Mouse (Mus musculus) MEL (cell line): Measurements from ENCODE around the gene Phlda1. TPM values are rescaled to one million over a fixed set of nuclear protein-coding genes. Genes with fewer than 3 reads are reported as not detected.

Experiments
- DNase-seq: peaks from one replicate; pipeline ENCODE4 v3.0.0; 2011; ENCODE audit warnings: low read depth, low spot score
- H3K27ac ChIP-seq: 2 replicates; pipeline ENCODE4 v1.5.1; 2012; ENCODE audit warnings: low read depth, mild to moderate bottlenecking, control low read depth, low read length, moderate library complexity; ENCODE audit not compliant: control insufficient read depth
- H3K27me3 ChIP-seq, 2 experiments: fragments of 150-350 bp in 1 of 2; sonication (generic) in 1 of 2; 2 replicates each; pipeline ENCODE4 v1.6.1; 2012; ENCODE audit warnings: low read length in 2 of 2, mild to moderate bottlenecking in 2 of 2, improper control_type of control experiment in 1 of 2, moderate library complexity in 1 of 2; ENCODE audit not compliant: insufficient read depth in 2 of 2, control insufficient read depth in 1 of 2
- H3K36me3 ChIP-seq, 2 experiments: 2 replicates each; pipeline ENCODE4 v1.6.1; 2012 to 2014; ENCODE audit warnings: low read length in 2 of 2, improper control_type of control experiment in 1 of 2, inconsistent platforms in 1 of 2, mild to moderate bottlenecking in 1 of 2; ENCODE audit not compliant: insufficient read depth in 2 of 2, control insufficient read depth in 1 of 2
- H3K4me1 ChIP-seq, 2 experiments: fragments of 150-350 bp in 1 of 2; sonication (generic) in 1 of 2; 2 replicates each; pipeline ENCODE4 v1.6.1; 2012; ENCODE audit warnings: low read length in 2 of 2, improper control_type of control experiment in 1 of 2, mild to moderate bottlenecking in 1 of 2; ENCODE audit not compliant: insufficient read depth in 2 of 2, control insufficient read depth in 1 of 2
- H3K4me3 ChIP-seq, 2 experiments: fragments of 150-350 bp in 1 of 2; sonication (generic) in 1 of 2; 2 replicates each; pipeline ENCODE4 v1.5.1; 2012; ENCODE audit warnings: low read depth in 2 of 2, low read length in 2 of 2, mild to moderate bottlenecking in 2 of 2, moderate library complexity in 2 of 2, control low read depth in 1 of 2, improper control_type of control experiment in 1 of 2; ENCODE audit not compliant: control insufficient read depth in 1 of 2, insufficient read depth in 1 of 2
- H3K79me2 ChIP-seq: 2 replicates; pipeline ENCODE4 v1.6.1; 2012; ENCODE audit warnings: mild to moderate bottlenecking, low read length, moderate library complexity; ENCODE audit not compliant: control insufficient read depth, poor library complexity, insufficient read depth
- H3K9ac ChIP-seq: 2 replicates; pipeline ENCODE4 v1.6.1; 2012; ENCODE audit warnings: low read depth, mild to moderate bottlenecking, control low read depth, low read length, moderate library complexity; ENCODE audit not compliant: control insufficient read depth, poor library complexity, severe bottlenecking
- H3K9me3 ChIP-seq: fragments of 150-350 bp; sonication (generic); replicated peaks from 2 replicates; pipeline ENCODE4 v1.6.1; 2012; ENCODE audit warnings: mild to moderate bottlenecking, low read length, improper control_type of control experiment, moderate library complexity; ENCODE audit not compliant: insufficient read depth
- CHD2 ChIP-seq: IDR thresholded peaks from 2 replicates; pipeline ENCODE4 v1.6.1; 2011; ENCODE audit warnings: low read length, improper control_type of control experiment
- E2F4 ChIP-seq: IDR thresholded peaks from 2 replicates; pipeline ENCODE4 v1.6.1; 2011; ENCODE audit warnings: low read depth, low read length, improper control_type of control experiment, borderline replicate concordance
- ELF1 ChIP-seq: IDR thresholded peaks from 2 replicates; pipeline ENCODE4 v1.6.1; 2014; ENCODE audit warnings: low read depth, mild to moderate bottlenecking, inconsistent platforms, low read length, improper control_type of control experiment, moderate library complexity
- ETS1 ChIP-seq: IDR thresholded peaks from 2 replicates; pipeline ENCODE4 v1.6.1; 2012; ENCODE audit warnings: low read depth, mild to moderate bottlenecking, inconsistent platforms, low read length, improper control_type of control experiment, moderate library complexity
- GABPA ChIP-seq: IDR thresholded peaks from 2 replicates; pipeline ENCODE4 v1.6.1; 2012; ENCODE audit warnings: low read depth, mild to moderate bottlenecking, inconsistent platforms, low read length, improper control_type of control experiment, moderate library complexity
- HCFC1 ChIP-seq: IDR thresholded peaks from 2 replicates; pipeline ENCODE4 v1.6.1; 2012; ENCODE audit warnings: low read depth, mild to moderate bottlenecking, inconsistent platforms, low read length, improper control_type of control experiment, moderate library complexity
- JUND ChIP-seq: IDR thresholded peaks from 2 replicates; pipeline ENCODE4 v1.6.1; 2011; ENCODE audit warnings: low read depth, mild to moderate bottlenecking, improper control_type of control experiment, low read length
- KAT2A ChIP-seq: conservative IDR thresholded peaks from 2 replicates; pipeline ENCODE4 v1.6.1; 2012; ENCODE audit warnings: low read depth, low read length, improper control_type of control experiment, inconsistent platforms
- MAFK ChIP-seq: IDR thresholded peaks from 2 replicates; pipeline ENCODE4 v1.6.1; 2011; ENCODE audit warnings: low read depth, mild to moderate bottlenecking, low read length, improper control_type of control experiment, borderline replicate concordance
- MAX ChIP-seq: IDR thresholded peaks from 2 replicates; pipeline ENCODE4 v1.6.1; 2011; ENCODE audit warnings: low read length, improper control_type of control experiment
- MAZ ChIP-seq: IDR thresholded peaks from 2 replicates; pipeline ENCODE4 v1.6.1; 2012; ENCODE audit warnings: low read depth, mild to moderate bottlenecking, inconsistent platforms, low read length, improper control_type of control experiment
- MEF2A ChIP-seq: IDR thresholded peaks from 2 replicates; pipeline ENCODE4 v1.6.1; 2014; ENCODE audit warnings: low read depth, mild to moderate bottlenecking, inconsistent platforms, low read length, improper control_type of control experiment; ENCODE audit not compliant: poor library complexity, insufficient replicate concordance, severe bottlenecking; ENCODE audit errors: extremely low read depth
- MYB ChIP-seq: IDR thresholded peaks from 2 replicates; pipeline ENCODE4 v1.6.1; 2011; ENCODE audit warnings: mild to moderate bottlenecking, low read depth, low read length, improper control_type of control experiment
- NELFE ChIP-seq: IDR thresholded peaks from 2 replicates; pipeline ENCODE4 v1.6.1; 2011; ENCODE audit warnings: low read depth, low read length, improper control_type of control experiment
- NRF1 ChIP-seq: IDR thresholded peaks from 2 replicates; pipeline ENCODE4 v1.6.1; 2014; ENCODE audit warnings: low read depth, mild to moderate bottlenecking, inconsistent platforms, low read length, improper control_type of control experiment, moderate library complexity; ENCODE audit not compliant: poor library complexity, insufficient read depth, severe bottlenecking
- POLR2A ChIP-seq, 2 experiments: IDR thresholded peaks; 2 replicates each; pipeline ENCODE4 v1.6.1; 2011 to 2012; ENCODE audit warnings: low read length in 2 of 2, mild to moderate bottlenecking in 2 of 2, control low read depth in 1 of 2, improper control_type of control experiment in 1 of 2, low read depth in 1 of 2, moderate library complexity in 1 of 2; ENCODE audit not compliant: control insufficient read depth in 1 of 2, insufficient read depth in 1 of 2, poor library complexity in 1 of 2
- POLR2AphosphoS2 ChIP-seq: IDR thresholded peaks from 2 replicates; pipeline ENCODE4 v1.6.1; 2011; ENCODE audit warnings: low read length, improper control_type of control experiment
- RAD21 ChIP-seq: IDR thresholded peaks from 2 replicates; pipeline ENCODE4 v1.6.1; 2011; ENCODE audit warnings: mild to moderate bottlenecking, low read depth, low read length, improper control_type of control experiment
- SIN3A ChIP-seq: IDR thresholded peaks from 2 replicates; pipeline ENCODE4 v1.6.1; 2012; ENCODE audit warnings: low read length, improper control_type of control experiment, inconsistent platforms
- SMC3 ChIP-seq: IDR thresholded peaks from 2 replicates; pipeline ENCODE4 v1.6.1; 2011; ENCODE audit warnings: low read depth, low read length, improper control_type of control experiment
- TBP ChIP-seq: IDR thresholded peaks from 2 replicates; pipeline ENCODE4 v1.8.0; 2011; ENCODE audit warnings: low read depth, low read length, improper control_type of control experiment
- TCF12 ChIP-seq: IDR thresholded peaks from 2 replicates; pipeline ENCODE4 v1.6.1; 2014; ENCODE audit warnings: low read depth, mild to moderate bottlenecking, inconsistent platforms, low read length, improper control_type of control experiment, moderate library complexity
- USF2 ChIP-seq, 2 experiments: IDR thresholded peaks; 2 replicates each; pipeline ENCODE4 v1.6.1; 2011 to 2012; ENCODE audit warnings: improper control_type of control experiment in 2 of 2, low read length in 2 of 2, borderline replicate concordance in 1 of 2, inconsistent platforms in 1 of 2, low read depth in 1 of 2, mild to moderate bottlenecking in 1 of 2; ENCODE audit not compliant: insufficient read depth in 1 of 2
- ZC3H11A ChIP-seq: IDR thresholded peaks from 2 replicates; pipeline ENCODE4 v1.6.1; 2012; ENCODE audit warnings: low read depth, mild to moderate bottlenecking, inconsistent platforms, low read length, improper control_type of control experiment
- ZKSCAN1 ChIP-seq: IDR thresholded peaks from 2 replicates; pipeline ENCODE4 v1.6.1; 2012; ENCODE audit warnings: low read depth, mild to moderate bottlenecking, inconsistent platforms, low read length, improper control_type of control experiment, moderate library complexity
- ZMIZ1 ChIP-seq: IDR thresholded peaks from 2 replicates; pipeline ENCODE4 v1.6.1; 2012; ENCODE audit warnings: low read depth, mild to moderate bottlenecking, inconsistent platforms, low read length, improper control_type of control experiment, moderate library complexity
- ZNF384 ChIP-seq: IDR thresholded peaks from 2 replicates; pipeline ENCODE4 v1.6.1; 2012; ENCODE audit warnings: low read depth, mild to moderate bottlenecking, inconsistent platforms, low read length, improper control_type of control experiment
- polyA plus RNA-seq, 2 experiments: library from polyadenylated mRNA; stranded (reverse) in 1 of 2; unstranded in 1 of 2; fragments of >175 nt in 1 of 2; fragments of >200 nt in 1 of 2; gene quantifications; 2 replicates each; pipeline versions ENCODE4 v1.2.1 to v1.2.4; 2012; ENCODE audit warnings: low replicate concordance in 2 of 2, low read depth in 1 of 2; ENCODE audit not compliant: insufficient read length in 2 of 2, insufficient read depth in 1 of 2, missing spikeins in 1 of 2
- total RNA-seq: library from RNA; depleted of rRNA; stranded (reverse); fragments of 300-350 nt; gene quantifications from 2 replicates; pipeline ENCODE4 v1.2.3, GENCODE M21; 2012

Gene Phlda1
- total and polyA plus RNA-seq, 3 experiments, result 0.27 to 3.4 TPM; not detected in 1

GRCm38 (mm10) chr10:111514282-111514885 is 8.3 kb downstream of the Phlda1 start (continued):
- no peak for TF ChIP-seq TBP
- no peak for TF ChIP-seq USF2 (IDR thresholded peaks at IDR 0.05; ENCODE audit: borderline replicate concordance in 1 of 2, insufficient read depth in 1 of 2, low read depth in 1 of 2, low read length in 2 of 2)

- H3K9me3 ChIP-seq, result no peaks in the 10 kb centered on the region
- no peak overlapping the region for H3K9ac ChIP-seq
- DNase-seq, result no peak
- H3K4me3 ChIP-seq, result no peak overlapping the region
- TF ChIP-seq CHD2 (no peak), MAZ (no peak), MYB (no peak), SMC3 (no peak), KAT2A (no peak), JUND (no peak), NELFE (no peak), RAD21 (no peak), ELF1 (no peak)
- no peaks in the 10 kb centered on the region for H3K4me1 ChIP-seq
- H3K27ac ChIP-seq, result no peak overlapping the region
- H3K27me3 ChIP-seq, result peaks cover 0 to 3% of the 10 kb centered on the region in 2 experiments; a peak in 3 of 4 replicates
- H3K36me3 ChIP-seq, result peaks cover 0 to 8% of the 10 kb centered on the region in 2 experiments; a peak in 1 of 4 replicates
- no peaks in the 10 kb centered on the region for H3K79me2 ChIP-seq
Observed at GRCm38 (mm10) chr10:111515071-111516010, 9.3 kb downstream of the Phlda1 start.

GRCm38 (mm10) chr10:111516172-111516588 is 10.1 kb downstream of the Phlda1 start:
- Histone ChIP-seq H3K9me3 (no peaks in the 10 kb centered on the region), H3K4me1 (no peaks in the 10 kb centered on the region), H3K36me3 (peaks cover 0 to 8% of the 10 kb centered on the region in 2 experiments; a peak in 1 of 4 replicates), H3K79me2 (no peaks in the 10 kb centered on the region), H3K9ac (no peak overlapping the region), H3K27me3 (peaks cover 2 to 3% of the 10 kb centered on the region in 2 experiments), H3K4me3 (no peak overlapping the region), H3K27ac (no peak overlapping the region)
- DNase-seq, result no peak
- TF ChIP-seq NRF1 (no peak), MEF2A (no peak), RAD21 (no peak), SIN3A (no peak), HCFC1 (no peak), MAFK (no peak), POLR2AphosphoS2 (no peak), MAX (no peak), ZC3H11A (no peak), TCF12 (no peak), POLR2A (IDR thresholded peaks at IDR 0.05; ENCODE audit: control insufficient read depth in 1 of 2, insufficient read depth in 1 of 2, low read depth in 1 of 2, low read length in 2 of 2, poor library complexity in 1 of 2) (no peak), CHD2 (no peak), GABPA (no peak), JUND (no peak), E2F4 (no peak), ELF1 (no peak), ZNF384 (no peak), ZMIZ1 (no peak), ZKSCAN1 (no peak), ETS1 (no peak)
